Mouse (Mus musculus): ENCODE measurements around the gene Gnb1l.

Gene Gnb1l

DNA sequence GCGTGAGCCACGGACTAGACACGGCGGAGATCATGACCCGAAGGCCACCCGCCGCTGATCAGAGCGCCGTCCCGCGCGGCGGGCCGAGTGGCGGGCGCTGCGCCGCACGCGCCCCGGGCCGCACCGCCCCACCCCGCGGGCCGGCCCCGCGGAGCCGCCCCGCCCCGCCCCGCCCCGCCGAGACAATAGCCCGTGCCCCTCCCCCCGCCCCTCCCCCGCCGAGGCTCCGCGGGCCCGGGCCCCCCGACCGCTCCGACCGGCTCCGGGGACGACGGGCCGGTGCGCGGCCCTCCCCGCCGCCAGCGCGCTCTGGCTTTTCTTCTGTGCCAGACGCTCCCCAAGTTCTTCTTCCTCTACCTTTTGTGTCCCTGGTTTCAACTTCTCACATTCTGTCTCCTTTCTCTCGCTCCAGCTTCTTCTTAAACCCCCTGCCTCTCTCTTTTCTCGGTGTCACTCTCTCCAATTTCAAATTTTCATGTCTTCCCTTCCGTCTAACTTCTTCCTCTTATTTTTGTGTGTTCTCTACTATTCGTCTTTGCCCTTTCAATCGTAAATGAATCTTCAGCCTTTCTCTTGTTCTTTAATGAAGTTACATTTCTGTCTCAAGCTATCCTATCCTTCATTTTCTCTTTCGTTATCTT lies 88.5 kb downstream of the Gnb1l start:
- no peak for DNase-seq (ENCODE audit: low read depth, low spot score)

DNA sequence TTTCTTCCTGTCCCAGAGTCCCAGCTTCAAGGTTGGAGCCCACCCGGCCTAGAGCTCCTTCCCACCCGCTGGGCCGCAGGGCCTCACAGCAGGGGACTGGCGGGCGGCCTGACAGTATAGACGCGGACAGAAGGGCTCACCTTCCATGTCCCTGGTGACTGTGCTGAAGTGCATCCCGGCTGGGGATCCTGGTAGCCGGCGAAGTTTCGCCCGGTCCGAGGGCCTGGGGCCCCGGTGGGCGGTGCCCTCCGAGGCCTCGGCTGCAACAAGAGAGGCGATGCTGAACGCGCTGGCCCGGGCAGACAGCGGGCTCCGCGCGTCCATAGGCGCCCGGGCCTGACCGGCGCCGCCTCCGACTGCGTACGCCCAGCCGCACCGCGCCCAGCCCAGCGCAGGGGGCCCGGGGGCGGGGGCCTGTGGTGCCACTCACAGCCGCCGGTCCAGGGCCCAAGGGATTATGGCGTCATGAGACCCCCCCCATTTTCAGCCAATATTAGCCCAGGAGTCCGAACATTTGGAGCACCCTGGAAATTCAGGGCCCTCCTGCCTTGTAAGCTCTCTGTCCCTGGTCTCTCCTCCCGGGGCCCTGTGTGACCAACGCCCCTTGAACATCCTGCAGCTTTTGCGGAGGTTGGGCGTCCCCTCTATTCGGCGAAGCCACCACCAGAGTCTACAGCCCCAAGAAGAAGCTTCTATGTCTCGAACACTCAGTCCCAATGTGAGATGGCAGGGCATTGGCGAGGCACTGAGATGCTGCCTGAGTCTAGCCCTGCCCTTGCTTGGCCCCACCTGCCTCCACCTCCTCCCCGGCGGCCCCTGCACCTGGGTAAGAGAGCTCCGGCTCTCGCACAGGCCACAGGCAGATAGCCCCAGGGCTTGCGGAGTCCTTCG lies 89.6 kb downstream of the Gnb1l start:
- no peak for DNase-seq (ENCODE audit: low read depth, low spot score)

DNA sequence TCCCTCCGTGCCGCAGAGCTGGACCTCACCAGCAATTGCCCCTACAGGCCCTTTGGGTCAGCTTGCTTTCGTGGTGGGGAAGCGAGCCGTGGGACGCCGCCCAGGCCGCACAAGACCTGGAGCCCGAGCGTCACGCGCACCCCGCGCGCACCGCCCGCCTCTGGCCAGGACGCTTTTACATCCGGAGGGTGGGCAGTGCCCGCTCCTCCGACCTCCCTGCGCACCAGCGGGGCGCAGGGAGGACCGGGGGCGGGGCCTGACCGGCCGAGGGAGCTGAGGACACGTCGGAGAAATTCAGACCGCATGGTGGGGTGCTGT lies 90.2 kb downstream of the Gnb1l start:
- no peak for DNase-seq (ENCODE audit: low read depth, low spot score)

DNA sequence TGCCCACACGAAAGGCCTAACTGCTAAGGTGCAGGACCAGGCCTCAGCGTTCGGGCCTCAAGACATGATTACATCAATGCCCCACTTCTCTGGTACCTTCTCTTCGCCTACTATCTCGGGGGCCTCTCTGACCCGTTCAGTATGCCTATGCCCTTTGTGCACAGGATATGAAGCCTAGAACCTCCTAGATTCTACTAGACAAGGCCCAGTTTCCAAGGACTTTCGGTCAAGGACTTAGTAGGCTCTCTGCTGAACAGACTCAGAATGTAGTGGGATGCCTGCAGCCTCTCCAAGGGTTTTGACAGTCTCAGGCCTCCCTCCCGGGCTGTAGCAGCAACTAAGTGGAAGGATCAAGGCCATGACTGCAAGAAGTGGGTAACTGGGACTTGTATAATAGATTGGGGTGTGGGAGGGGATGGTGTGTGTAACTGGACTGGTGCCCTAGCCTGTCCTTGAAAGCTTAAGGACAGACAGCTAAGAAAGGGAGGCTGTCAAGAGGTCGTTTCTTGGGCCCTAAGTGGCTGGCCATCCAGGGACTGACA lies 90.6 kb downstream of the Gnb1l start:
- no peak for DNase-seq (ENCODE audit: low read depth, low spot score)

DNA sequence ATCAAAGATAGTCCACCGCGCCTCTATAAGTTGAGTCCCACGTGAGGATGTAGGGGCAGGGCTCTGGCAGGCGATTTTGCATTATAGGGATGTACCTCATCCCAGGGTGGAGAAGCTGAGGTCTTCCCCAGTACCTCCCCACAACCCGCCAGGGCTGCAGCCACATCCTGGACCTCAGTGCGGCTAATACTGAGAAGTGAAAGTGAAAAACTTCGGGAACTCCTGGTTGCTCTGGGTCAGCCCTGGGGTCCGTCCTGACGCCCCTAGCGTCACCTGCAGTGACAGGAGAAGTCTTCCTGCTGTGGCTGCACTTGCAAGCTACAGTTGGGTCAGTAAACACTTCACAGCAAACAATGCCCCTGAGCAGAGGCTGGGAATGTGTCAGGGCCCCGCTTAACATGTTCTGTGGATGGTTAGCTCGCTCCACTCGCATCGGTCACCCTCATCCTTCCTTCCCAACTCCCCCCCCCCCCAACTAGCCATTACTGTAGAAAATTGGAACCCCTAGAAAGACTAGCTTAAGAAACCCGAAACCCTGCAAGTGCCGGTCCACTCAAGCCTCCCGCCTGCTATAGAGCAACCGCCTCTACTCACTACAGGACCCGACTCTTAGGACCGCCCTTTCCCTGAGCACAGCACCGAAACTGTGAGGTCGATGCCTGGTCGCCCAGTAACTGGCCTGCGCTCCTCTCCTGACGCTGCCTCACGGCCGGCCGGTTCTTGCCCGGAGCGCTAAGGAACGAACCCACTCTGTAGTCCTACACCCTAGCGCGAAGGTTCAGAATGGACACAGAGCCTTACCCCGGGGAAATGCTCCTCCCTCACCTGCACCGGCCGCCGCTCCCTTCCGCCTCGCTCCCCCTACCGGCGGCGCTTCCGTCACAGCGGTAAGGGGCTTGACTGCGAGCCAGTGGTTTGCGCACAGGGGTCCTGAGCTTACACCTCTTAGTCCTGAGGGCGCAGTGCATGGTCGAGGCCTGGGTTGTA lies 91.6 kb downstream of the Gnb1l start, which contains the start of gene Tbx1:
Gene Tbx1, minus strand, starts transcription at position 868 of the 987 bp plus-strand sequence.
- DNase-seq (ENCODE audit: low read depth, low spot score): no peak

DNA sequence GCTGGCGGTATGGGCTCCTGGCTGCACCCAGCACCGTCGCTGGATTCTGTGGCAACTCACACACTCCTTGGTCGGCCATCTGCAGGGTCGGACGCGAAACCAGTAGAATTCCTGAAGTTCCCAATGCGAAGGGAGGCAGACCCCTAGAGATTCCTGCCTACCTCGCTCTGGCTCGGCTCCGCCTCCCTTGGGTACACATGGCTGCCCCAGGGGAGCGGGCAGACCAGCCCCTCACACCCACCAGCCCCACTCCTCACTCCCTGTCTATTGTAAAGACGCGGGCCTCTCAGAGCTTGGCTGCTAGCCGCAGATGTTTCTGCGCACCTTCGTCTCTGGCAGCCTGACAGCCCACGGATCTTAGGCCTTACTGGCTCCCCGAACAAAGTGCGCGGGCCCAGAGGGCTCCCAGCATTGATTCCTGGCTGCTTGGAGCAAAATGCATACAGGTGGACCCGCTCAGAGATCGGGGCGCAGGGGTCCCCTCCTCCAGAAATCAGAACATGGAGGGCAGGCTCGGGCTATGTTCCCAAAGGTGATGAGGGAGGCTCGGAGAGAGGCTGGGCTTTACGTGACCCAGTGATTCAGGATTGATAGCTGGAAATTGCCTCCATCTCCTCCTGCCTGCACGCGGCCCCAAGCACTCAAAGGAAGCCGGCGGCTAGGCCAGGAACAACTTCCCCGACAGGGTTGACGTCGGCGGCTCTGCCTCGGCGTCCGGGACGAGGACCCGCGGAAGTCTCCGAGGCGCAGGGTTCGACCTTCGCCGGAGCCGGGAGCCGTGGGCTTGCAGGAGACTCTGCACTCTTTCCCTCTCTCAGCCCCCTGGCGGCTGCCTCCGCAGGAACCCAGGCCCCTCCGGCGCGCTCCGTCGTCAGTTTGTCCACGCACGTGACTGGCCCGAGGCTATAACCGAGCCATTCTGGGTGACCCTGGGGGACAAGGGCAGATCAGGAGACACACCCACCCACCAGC lies 92.8 kb downstream of the Gnb1l start:
- no peak for DNase-seq (ENCODE audit: low read depth, low spot score)

DNA sequence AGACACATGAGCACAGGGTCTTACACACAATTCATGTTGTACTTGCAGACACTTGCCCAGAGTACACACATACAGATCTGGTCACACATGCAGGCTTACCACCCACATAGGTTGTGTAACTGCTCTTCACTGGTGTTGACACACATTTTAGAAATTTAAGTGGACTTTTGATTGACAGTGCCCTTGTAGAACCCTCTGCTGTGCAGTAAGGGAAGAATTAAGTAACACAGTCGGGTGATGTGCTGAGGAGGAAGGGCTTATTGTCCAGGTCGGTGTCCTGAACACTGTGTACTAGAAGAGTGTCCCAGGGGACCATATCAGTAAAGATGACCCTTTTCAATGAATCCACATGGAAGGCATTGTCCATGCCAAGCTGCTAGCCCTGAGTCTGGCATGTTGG lies 95.4 kb downstream of the Gnb1l start:
- no peak for DNase-seq (ENCODE audit: low read depth, low spot score)

DNA sequence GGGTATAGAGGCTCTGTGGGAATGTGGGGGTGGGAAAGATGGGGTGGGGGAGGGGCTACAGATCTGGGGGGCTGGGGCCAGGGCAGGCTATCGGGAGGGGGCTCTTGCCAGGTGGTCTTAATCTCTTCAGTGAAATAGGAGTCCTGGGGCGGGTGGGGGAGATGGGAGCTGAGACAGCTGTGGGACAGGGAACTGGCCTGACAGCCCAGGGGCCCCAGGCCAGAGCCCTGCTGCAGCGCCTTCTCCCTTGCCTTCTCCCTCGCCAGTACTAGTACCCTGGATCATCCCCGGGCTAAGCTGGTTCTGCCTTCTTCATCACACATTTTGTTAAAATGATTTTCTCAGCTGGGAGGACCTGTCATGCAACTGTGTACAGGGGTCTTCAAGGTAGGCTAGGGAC lies 97.7 kb downstream of the Gnb1l start:
- no peak for DNase-seq (ENCODE audit: low read depth, low spot score)

DNA sequence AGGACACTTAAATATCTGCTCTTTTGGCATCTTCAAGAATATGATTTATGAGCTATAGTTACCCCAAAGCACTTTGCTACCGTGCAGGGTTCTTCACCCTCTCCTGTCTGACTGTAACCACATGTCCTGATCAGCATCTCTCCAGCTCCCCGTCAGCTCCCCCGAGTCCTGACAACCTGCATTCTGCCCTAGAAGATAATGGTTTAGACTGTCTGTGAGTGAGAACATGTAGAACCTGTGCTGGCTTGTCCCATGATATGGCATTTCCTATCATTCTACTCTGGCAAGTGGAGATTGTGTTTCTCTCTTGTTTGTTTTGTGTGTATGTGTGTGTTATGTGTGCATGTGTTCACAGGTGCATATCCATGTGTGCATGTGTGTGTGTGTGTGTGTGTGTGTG lies 99.5 kb downstream of the Gnb1l start:
- DNase-seq (ENCODE audit: low read depth, low spot score): no peak

DNA sequence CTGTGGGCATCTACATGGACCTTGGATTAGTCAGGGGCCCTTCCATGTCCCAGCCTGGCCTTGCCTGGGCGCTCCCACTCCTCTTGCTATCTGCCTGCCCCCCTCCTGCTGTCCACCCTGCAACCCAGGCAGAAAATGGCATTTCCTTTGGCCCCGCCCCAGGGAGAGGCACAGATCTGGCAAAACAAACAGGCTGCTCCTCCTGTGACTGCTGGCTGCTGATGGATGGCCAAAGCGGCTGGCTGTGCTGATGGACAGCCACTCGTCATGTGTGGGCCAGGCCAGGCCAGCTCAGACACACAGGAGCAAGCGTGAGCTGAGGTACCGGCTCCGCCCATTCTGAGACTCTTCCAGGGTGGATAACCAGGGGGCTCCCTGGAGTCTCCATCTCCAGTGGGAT lies 102.9 kb downstream of the Gnb1l start:
- no peak for DNase-seq (ENCODE audit: low read depth, low spot score)

DNA sequence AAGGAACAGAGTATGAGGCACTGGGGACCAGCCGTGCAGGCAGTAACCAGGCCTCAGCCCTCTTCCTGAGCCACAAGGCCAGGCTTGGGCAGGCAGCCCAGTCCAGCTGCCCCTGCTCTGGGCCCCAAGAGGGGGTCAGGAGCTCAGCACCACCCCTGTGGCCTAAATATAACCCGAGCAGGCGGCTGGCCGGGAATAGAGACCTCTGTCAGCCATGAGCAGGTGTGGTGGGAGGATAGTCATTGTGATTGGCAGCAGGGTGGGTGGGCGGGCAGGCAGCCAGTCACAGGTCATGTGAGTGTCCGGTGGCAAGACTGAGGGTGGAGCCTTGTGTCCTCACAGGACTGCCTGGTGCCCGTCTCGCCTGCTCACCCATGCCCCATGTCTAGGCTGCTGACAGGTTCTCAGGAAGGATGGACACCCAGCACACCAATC lies 105.8 kb downstream of the Gnb1l start:
- DNase-seq (ENCODE audit: low read depth, low spot score): no peak

DNA sequence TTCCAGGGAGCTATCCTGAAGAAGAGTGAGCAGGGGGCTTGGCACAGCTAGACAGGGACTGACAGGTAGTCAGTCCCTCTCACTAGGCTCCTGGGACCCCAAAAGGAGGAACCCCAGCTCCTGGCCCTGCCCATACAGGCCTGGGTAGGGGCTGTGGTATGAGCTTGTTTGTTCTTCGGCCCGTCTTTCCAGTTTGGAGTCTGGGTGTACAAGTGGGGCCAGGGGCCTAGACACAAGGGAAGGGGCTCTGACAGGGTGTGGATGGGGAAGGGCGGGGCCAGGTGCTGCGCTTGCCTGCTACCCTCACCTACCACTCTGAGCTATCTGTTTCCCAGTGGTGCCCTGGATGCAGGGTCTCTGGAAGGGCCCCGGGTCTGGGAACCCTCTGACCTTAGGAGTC lies 107.2 kb downstream of the Gnb1l start:
- DNase-seq (ENCODE audit: low read depth, low spot score): no peak

DNA sequence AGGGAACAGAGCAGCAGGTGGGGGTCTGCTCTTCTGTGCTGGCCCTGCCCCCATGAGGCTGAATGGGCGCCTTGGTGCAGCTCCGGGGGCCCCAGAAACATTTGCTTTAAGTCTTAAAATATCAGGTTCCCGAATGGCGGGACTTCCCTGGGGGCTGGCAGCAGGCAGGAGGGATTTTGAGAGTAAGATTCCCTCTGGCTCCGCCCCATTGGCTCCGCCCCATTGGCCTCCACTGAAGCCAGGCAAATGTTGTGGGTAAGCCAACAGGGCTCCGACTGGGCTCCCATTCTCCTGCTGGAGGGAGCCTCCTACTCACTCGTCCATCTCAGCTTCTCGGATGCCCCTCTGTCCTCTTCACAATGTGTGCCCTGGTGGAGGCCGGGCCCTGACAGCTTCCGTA lies 109.7 kb downstream of the Gnb1l start:
- DNase-seq (ENCODE audit: low read depth, low spot score): no peak

DNA sequence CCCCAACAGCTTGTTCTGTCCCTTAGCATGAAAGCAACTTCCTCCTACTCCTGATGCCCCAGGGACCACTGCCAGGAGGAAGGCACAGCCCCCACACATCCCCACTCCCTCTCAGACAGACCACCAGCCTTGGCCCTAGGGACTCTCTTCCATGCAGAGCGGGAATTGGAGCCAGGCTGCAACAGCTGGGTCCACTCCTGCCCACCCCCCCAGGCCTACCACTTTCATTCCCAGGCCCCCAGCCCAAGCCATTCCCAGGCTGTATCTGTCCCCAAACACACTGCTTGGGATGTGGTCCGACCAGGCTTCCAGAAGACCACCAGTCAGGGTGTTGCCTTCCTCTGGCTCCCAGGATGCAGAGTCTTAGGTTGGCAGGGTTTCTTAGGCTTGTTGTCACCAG lies 110.6 kb downstream of the Gnb1l start:
- no peak for DNase-seq (ENCODE audit: low read depth, low spot score)

DNA sequence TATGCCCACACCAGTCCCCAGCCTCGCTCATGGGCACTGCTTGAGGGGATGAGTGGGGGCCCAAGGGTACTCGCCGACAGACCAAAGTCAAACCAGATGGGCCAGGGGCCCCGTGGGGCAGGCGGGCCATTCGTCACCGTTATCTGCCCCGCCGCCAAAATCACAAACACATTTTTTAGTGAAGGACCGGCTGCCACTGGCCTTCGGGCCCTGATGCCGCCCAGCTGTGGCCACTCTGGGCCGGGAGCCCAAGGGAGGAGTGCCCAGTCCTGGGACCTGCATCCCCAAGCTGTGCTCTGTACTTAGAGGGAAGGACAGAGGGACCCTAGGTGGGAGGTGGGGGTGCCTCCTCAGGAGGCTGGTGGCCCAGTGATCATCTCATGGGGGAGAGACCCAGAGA lies 113.2 kb downstream of the Gnb1l start:
- DNase-seq (ENCODE audit: low read depth, low spot score): no peak

DNA sequence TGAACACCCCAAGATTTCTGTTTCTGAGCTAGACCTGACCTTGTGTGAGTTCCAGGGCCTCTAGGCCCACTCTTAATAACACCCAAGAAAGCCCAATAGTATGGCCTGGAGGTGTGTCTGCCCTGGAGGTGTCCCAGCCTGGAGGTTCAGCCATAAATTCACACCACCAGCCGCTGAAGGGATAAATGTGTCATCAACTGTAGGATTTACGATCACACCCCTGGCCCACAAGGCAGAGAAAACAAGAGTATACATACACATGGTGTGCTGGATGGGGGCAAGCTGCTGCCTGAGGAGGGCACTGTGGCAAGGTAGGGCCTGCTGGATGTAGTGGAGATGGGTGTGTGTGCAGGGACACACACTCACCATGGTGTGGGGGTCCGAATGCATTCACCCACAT lies 114.8 kb downstream of the Gnb1l start:
- DNase-seq (ENCODE audit: low read depth, low spot score): no peak
